Mouse (Mus musculus) effector memory CD4-positive, alpha-beta T cell, adult 7 months (primary cell): ENCODE measurements around the gene Pax5. TPM values are rescaled to one million over a fixed set of nuclear protein-coding genes. Genes with fewer than 3 reads are reported as not detected.

Source experiments
- polyA plus RNA-seq: library from polyadenylated mRNA; unstranded; fragments of 100-300 nt; shearing (Covaris generic); gene quantifications from one replicate; pipeline ENCODE4 v1.2.1, GENCODE M21; 2017

Gene Pax5
- 0.72 TPM for polyA plus RNA-seq

DNA sequence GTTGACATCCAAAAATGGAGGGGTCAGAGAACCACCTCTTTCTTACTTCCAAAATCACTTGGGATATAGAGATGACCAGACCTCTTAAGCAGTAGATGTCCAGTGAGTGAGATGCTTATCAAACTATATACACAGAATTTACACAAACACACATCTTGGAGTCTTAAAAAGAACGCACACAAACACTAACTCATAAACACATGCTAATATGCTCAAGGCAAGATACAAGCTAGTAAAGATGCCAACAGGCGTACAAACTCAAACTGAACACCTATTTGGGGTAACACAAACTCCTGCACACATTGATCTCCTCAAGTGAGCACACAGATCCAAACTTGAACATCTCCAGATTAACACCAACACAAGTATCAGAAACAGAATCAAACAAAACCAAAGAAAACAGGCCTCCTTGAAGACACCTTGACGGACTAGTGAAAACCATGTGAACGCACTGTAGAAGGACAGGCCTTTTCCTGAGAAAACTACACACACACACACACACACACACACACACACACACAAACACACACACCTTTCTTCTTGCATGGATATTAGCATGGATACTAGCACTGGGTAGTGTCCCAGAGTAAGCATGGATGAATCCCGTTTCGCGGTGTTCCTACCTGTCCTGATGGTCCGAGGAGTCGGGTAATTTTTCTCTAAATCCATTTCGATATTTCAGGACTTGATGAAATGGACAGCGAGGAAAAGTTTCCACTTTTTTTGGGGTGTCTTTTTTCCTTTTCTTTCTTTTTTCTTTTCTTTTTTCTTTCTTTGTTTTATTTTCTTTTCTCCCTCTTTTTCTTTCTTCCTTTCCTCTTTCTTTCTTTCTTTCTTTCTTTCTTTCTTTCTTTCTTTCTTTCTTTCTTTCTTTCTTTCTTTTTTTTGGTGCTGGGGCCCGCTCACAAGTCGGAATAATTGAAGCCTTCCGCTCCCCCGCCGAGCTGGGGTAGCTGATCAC, at the start of gene Pax5:
Pax5 (minus strand) TSS at position 748 of the 961 bp plus-strand sequence.

DNA sequence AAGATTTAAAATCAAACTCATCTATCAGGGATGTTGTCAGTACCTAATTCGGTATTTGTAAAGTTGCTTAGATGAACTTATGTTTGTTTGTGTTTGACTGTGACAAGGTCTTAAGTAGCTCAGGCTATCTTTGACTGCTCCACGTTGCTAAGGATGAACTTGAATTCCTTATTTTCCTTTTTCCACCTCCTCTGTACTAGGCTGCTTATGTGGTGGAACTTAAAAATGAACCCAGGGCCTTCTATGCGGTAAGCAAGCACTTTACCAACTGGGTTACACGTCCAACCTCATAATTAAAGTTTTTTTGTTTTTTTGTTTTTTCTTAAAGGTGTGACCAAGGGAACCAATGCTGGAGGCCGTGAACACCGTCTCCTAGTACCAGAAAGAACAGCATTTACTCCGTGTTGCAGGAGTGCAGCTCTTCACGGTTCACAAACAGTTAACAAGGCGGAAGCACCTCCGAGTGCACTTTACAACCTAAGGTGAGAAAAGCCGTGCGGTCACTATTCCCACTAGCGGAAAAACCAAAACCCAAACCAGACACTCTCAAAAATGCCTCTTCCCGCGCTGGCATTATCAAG, 45.4 kb upstream of the Pax5 start, which contains the start of gene Zcchc7:
Zcchc7 (plus strand) TSS at position 325 of the 581 bp plus-strand sequence.

Other genes starting within 250 kb of the Pax5 start
- gene Zcchc7, start 45.4 kb upstream of the Pax5 start, polyA plus RNA-seq: 57.9 TPM